Mouse (Mus musculus): Measurements from ENCODE around the gene Hspa1a. TPM values are rescaled to one million over a fixed set of nuclear protein-coding genes. Genes with fewer than 3 reads are reported as not detected.
A peak's percentile ranks its signal among the peaks of the same experiment; 100 is the strongest.
"Not testable (repeated sequence)": the region's sequence is repeated elsewhere in the genome, so short reads cannot be mapped to it uniquely, and the experiment has no call there.

The Hspa1a gene
- total RNA-seq, 2 experiments from 2014 or later: 10.8 to 29.2 TPM

GRCm38 (mm10) chr17:34949553-34949969, 22.4 kb downstream of the Hspa1a start:
- no peak for ATAC-seq (ENCODE audit: poor library complexity, severe bottlenecking)

DNA sequence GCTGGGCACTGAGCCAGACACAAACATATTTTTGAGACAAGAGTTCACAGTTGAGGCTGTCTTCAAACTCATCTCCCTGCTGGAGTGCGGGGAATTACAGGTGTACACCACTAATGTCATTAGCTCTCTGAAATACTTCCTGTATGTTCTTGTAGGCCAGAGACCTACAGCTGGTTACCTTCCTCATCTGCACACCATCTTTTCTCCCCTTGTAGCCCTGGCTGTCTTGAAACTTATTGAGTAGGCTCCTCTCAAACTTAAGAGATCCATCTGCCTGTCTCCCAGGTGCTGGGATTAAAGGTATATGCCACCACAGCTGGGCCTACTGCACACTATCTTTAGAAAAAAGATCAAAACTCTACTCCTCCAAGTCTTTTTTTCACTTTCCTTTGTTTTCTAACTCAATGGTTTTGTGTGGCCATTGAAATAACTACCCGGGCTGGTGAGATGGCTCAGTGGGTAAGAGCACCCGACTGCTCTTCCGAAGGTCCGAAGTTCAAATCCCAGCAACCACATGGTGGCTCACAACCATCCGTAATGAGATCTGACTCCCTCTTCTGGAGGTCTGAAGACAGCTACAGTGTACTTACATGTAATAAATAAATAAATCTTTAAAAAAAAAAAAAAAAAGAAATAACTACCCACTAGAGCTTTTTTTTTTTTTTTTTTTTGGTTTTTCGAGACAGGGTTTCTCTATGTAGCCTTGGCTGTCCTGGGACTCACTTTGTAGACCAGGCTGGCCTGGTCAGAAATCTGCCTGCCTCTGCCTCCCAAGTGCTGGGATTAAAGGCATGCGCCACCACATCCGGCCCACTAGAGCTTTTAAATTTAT, 23.0 kb downstream of the Hspa1a start:
- ATAC-seq (ENCODE audit: poor library complexity, severe bottlenecking): not testable (repeated sequence)

- ATAC-seq (ENCODE audit: poor library complexity, severe bottlenecking): peak; percentile 28; the same call in 1 of the 2 replicates
These were observed 24.4 kb downstream of the Hspa1a start for GRCm38 (mm10) chr17:34947606-34948005.

DNA sequence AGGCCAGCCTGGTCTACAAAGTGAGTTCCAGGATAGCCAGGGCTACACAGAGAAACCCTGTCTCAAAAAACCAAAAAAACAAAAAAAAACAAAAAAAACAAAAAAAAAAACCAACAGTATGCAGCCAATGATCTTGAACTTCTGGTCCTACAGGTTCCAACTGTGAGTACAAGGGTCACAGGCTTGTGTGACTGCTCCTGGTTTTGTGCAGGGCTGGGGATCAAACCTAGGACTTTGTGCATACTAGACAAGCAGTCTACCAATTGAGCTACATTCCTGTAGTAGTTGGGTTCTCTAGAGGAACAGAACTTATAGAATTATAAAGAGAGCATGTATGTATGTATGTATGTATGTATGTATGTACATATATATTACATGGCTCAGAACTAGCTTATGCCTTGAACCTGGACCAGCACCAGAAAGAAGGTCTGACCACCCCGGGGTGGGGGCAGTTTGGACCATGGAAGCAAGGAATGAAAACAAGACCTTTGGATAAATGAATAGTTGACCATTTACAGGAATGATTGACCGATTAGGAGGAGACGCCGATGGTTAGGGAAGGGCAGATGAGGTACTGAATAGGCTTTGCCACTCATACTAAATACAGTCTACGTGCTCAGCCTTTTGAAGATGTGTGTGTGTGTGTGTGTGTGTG, 25.3 kb downstream of the Hspa1a start:
- no peak for ATAC-seq (ENCODE audit: poor library complexity, severe bottlenecking)

DNA sequence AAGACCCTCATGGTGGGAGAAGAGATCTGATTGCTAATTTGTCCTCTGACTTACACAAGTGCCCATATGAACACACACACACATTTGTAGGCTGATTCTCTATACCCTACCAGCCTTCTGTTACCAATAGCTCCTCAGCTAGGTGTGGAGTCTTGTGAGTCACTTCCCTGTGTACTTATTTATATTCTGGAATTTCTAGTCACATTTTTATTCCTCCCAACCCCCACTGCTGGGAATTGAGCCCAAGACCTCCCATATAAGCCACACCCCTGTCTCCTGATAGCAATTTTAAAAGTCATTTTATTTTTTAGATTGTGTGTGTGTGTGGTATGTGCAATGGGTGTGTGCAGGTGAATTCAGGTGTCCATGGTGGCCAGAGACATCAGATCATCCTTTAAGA, 27.6 kb downstream of the Hspa1a start:
- no peak for ATAC-seq (ENCODE audit: poor library complexity, severe bottlenecking)

- ATAC-seq (ENCODE audit: poor library complexity, severe bottlenecking): no peak
These were observed 28.7 kb downstream of the Hspa1a start for GRCm38 (mm10) chr17:34943128-34943815.

DNA sequence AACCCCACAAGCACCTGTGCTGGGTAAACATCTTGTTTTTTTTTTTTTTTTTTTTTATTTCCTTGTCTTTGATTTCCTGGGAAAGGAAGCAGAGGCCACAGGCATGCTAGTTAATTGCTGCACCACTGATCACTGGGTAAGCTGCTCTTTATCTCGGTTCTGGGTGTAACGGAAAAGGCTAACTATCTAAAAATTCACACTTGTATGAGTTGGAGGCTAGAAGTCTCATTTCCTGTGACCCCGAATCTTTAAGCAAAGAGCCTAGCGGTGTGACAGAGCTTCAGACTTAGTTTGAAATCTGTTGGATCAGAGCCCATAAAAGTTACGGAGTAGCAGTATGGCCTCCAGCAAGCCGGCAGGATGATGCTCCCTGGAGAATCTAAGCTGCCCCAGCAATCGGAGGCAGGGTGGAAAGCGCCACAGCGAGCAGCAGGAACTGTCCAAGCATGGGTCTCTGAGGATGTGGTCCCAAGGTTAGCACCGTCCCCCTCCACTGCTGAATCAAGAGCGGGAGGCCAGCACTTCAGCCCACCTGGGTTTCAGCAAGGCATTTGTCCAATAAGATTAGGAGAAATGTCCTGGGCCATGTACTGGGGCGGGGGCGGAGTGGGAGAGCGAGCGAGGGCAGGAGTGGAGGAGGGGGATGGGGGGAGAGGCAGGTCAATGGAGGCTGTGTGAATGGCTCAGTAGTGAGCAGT, 30.5 kb downstream of the Hspa1a start:
- no peak for ATAC-seq (ENCODE audit: poor library complexity, severe bottlenecking)

GRCm38 (mm10) chr17:34937960-34938505, 33.9 kb downstream of the Hspa1a start:
- peak; percentile 83 for ATAC-seq (ENCODE audit: poor library complexity, severe bottlenecking)

DNA sequence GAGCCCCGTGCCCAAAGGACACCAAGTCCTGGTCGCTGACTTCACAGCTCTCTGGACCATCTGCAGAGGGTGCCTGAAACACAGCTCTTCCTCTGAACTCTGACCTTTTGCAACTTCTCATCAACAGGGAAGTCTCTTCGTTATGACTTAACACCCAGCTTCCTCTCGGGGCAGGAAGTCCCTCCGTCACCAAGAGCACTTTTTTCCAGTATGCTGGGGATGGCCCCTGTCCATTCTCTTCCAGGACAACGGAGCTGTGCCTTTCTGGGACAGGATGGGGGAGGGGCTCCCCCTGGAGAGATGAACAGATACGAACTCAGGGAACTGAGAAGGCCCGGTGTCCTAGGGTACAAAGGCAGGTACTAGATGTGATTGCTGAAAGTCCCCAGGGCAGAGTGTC, 37.1 kb downstream of the Hspa1a start:
- peak; percentile 53 for ATAC-seq (ENCODE audit: poor library complexity, severe bottlenecking)

- ATAC-seq (ENCODE audit: poor library complexity, severe bottlenecking): no peak
These were observed 37.9 kb downstream of the Hspa1a start for GRCm38 (mm10) chr17:34934031-34934430.

GRCm38 (mm10) chr17:34932287-34932686, 39.7 kb downstream of the Hspa1a start:
- no peak for ATAC-seq (ENCODE audit: poor library complexity, severe bottlenecking)

- no peak for ATAC-seq (ENCODE audit: poor library complexity, severe bottlenecking)
These were observed 40.2 kb downstream of the Hspa1a start for GRCm38 (mm10) chr17:34931735-34932098.

DNA sequence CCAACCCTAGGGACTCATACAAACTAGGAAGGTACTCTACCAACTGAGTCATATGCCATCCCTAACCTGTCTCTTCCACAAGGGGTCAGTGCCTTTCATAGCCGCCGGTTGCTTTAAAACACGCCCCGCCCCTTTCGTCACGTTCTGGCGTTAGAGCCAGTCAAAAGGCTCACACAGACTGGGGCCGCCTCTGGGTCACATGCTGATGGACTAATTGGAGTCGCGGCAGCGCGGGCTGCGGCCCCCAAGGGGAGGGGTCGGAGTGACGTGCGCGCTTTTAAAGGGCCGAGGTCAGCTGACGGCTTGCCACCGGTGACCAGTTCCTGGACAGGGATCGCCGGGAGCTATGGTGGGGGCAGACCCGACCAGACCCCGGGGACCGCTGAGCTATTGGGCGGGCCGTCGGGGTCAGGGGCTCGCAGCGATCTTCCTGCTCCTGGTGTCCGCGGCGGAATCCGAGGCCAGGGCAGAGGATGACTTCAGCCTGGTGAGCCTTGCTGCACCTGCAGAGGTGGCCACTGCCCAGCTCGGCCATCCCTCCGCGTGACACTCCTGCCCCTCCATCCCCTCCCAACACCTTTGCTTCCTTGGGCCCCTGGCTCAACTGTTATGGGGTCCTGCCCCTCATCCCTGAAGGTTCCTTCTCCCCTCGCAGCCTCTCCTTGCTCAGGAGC, 40.8 kb downstream of the Hspa1a start, which contains the start of gene Neu1:
Gene Neu1 (plus strand): TSS at position 193 of the 674 bp plus-strand sequence.
- ATAC-seq (ENCODE audit: poor library complexity, severe bottlenecking): peak; percentile 92

GRCm38 (mm10) chr17:34928841-34929240, 43.1 kb downstream of the Hspa1a start:
- ATAC-seq (ENCODE audit: poor library complexity, severe bottlenecking): no peak

DNA sequence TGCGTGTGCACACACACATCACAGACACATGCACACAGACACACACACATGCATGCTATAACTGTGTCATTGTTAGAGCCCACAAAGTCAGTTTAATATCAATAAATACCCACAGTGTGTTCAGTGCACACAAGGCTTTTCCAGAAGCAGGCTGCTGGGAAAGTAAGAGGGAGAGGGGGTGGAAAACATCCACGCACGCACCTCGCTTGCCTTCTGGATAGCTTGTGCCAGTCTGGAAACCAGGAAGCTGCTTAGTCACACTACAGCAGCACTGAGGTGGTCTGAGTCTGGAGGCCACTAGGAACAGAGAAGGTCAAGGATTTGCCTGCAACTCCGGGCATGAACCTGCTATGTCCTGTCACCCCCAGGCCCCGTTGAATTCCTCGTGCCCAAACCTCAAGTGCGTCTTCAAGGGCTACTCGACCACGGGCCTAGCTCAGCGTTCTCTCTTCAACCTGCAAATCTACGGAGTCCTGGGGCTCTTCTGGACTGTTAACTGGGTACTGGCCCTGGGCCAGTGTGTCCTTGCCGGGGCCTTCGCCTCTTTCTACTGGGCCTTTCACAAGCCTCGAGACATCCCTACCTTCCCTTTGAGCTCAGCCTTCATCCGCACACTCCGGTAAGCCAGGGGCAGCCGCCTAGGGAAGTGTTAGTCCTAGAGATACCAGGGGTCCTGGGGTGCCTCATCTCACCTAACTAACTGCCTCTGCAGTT, 44.5 kb downstream of the Hspa1a start:
- no peak for ATAC-seq (ENCODE audit: poor library complexity, severe bottlenecking)

DNA sequence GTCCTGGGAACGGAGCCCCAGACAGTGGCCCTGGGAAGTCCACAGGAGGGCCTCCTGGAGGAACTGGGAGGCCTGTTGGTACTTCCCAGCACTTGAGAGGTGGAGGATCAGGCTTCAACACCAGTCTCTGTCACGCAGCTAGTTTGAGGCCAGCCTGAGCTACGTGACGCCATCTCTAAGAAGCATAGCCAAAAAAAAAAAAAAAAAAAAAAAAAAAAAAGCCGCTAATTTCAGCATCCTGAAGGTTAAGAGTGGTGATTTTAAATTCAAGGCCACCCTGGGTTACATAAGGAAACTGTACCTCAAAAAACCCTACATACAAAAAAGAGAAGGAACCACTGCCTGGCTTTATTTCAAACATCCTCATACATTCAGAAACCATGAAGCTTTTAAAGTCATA, 47.7 kb downstream of the Hspa1a start:
- ATAC-seq (ENCODE audit: poor library complexity, severe bottlenecking): no peak

DNA sequence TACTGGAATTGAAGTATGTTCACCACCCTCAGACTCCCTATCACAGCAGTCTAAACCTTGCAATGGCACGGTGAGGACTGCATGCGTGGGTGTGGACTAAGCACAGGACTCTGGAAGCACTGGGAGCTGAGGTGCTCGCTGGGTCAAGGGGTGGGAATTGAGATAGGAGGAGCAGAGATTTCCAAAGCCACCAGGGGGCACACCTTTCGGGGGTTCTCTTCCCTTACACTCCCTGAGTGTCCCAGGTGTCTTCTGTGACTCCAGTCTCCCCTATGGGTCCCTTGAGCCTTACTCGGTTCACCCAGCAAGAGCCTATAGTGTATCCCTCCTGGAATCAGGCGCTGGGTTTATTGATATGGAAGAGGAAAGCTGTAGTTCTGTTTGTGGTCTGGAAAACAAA, 49.0 kb downstream of the Hspa1a start:
- ATAC-seq (ENCODE audit: poor library complexity, severe bottlenecking): 0 out of 2 replicates have a peak, but pooled peaks have one; percentile 38
